Mouse (Mus musculus) cerebellum, adult 11 months (tissue): Measurements from ENCODE around the gene Adamts6.
A peak's percentile ranks its signal among the peaks of the same experiment; 100 is the strongest.

Experiments used
- DNase-seq: peaks from one replicate; pipeline ENCODE4 v3.0.0; 2022

Adamts6 gene

DNA sequence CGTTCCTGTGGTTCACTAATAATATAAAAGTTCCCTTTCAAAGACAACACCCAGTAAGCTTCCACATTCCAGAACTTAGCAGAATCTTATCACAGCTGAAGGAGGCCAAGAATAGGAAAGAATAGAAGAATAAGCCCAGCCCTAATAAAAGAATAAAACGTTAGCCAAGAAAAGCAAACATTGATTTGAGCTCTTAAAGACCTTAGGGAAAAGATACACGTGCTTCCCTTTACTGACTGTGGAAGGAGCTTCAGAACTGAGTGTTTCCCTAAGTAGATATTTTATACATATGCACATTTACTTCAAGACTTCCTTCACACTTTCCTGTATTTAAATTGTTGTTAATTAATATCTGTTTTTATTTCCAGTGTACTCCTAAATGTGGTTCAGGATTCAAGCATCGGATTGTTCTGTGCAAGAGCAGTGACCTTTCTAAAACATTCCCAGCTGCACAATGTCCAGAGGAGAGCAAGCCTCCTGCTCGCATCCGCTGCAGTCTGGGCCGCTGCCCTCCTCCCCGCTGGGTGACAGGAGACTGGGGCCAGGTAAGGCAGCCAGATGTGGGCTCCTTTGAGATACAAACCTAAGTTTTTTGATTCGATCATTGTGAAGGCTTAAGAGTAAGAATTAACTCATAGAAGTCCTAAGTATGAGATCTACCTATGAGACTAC is 188.8 kb downstream of the Adamts6 start:
- no peak for DNase-seq

DNA sequence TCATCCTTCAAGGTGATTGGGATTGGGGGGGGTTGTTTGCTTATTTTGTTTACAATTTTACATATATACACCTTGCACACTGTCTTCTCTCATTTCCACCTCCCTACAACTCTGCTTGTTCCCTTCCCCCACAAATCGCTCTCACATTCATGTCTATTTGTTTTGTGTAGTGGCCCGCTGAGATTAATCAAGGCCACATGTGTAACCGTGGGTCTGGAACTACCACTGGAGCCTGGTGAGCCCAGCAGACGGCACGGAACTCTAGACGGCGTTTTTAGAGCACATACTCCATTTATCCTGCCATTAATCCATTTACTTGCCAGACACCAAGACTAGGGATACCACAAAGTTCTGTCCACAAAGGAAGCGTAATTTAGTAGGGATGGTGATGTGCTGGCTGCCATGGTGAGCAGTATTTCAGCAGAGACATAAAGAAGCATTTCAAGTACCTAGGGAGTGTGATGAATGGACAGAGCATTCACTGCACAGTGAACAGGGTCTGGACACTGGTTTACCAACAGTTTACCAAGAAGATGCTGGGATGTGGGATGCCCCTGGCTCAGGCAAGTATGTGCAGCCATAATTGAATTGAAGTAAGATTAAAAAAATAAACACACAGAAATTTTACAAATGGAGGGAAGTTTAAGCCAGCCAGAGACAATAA is 194.9 kb downstream of the Adamts6 start:
- DNase-seq = no peak

DNA sequence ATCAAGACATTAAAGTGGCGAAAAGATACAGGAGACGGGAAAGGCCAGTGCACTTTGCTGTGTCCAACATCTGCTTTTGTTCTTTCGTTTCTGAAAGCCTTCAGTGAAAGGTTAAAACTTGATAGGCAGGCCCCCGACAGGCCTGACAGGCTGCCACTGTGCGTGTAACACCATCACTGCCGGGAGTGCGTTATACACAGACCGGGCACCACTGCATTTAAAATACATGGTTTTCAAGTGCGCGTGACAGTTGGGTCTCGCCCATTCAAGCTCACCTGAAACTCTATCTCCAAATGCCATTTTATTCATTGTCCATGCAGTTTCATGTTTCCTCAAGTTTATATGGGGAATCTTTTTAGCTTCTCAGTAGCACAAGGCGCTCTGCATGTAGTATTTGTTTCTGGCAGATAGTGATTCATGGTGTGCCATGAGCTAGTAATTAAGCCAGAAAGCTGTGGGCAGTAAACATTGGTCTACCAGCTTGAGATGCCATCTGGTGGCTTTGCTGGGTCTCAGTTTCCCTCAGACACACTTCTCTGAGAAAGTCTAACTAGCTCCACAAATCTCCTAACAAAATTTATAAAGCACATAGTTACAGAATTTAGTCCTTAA is 195.6 kb downstream of the Adamts6 start:
- DNase-seq = no peak

GRCm38 (mm10) chr13:104491046-104491811 is 203.6 kb downstream of the Adamts6 start:
- no peak for DNase-seq

GRCm38 (mm10) chr13:104493466-104493993 is 205.9 kb downstream of the Adamts6 start:
- no peak for DNase-seq

- no peak for DNase-seq
Observed at GRCm38 (mm10) chr13:104494200-104494873, 206.7 kb downstream of the Adamts6 start.

DNA sequence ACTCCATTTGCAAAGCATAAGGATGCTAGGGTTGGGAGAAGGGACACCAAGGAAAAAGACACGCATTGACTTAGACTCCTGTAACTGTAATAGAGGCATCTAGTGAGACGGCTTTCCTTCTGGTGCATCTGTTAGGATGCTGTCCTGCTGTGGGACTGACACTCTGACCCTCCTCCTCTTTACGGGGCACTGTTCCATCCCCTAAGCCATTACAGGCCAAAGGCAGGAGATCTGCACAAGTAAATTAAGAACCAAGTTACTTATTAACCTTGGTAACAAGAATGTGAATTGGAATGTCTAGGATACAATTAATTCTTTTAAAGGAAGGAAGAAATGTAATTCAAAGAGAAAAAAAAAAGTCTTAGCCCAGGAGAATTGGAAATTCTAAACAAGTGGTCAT is 210.0 kb downstream of the Adamts6 start:
- no peak for DNase-seq

GRCm38 (mm10) chr13:104498669-104499068 is 211.0 kb downstream of the Adamts6 start:
- no peak for DNase-seq

- no peak for DNase-seq
Observed at GRCm38 (mm10) chr13:104499116-104500040, 211.7 kb downstream of the Adamts6 start.

GRCm38 (mm10) chr13:104502406-104502805 is 214.8 kb downstream of the Adamts6 start:
- DNase-seq = no peak

DNA sequence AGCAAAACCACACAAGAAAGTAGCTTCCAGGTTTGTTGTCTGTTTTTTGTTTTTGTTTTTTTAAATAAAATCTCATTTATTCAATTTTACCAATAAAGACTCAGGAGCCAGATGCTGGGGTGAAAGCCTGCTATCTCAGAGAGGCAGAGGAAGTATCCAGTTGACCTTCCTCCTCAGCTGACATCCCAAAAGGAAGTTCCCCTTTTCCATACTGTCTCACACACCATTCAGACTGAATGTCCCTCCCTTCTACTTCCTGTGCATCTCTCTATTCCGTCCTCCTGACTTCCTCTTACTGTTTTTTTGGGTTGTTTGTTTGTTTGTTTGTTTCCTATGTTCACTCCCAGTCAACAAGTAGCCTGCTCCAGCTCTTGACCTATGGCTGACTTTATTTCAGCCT is 216.4 kb downstream of the Adamts6 start:
- DNase-seq = no peak

GRCm38 (mm10) chr13:104506165-104506875 is 218.7 kb downstream of the Adamts6 start:
- no peak for DNase-seq

- DNase-seq = no peak
Observed at GRCm38 (mm10) chr13:104507671-104508070, 220.0 kb downstream of the Adamts6 start.

DNA sequence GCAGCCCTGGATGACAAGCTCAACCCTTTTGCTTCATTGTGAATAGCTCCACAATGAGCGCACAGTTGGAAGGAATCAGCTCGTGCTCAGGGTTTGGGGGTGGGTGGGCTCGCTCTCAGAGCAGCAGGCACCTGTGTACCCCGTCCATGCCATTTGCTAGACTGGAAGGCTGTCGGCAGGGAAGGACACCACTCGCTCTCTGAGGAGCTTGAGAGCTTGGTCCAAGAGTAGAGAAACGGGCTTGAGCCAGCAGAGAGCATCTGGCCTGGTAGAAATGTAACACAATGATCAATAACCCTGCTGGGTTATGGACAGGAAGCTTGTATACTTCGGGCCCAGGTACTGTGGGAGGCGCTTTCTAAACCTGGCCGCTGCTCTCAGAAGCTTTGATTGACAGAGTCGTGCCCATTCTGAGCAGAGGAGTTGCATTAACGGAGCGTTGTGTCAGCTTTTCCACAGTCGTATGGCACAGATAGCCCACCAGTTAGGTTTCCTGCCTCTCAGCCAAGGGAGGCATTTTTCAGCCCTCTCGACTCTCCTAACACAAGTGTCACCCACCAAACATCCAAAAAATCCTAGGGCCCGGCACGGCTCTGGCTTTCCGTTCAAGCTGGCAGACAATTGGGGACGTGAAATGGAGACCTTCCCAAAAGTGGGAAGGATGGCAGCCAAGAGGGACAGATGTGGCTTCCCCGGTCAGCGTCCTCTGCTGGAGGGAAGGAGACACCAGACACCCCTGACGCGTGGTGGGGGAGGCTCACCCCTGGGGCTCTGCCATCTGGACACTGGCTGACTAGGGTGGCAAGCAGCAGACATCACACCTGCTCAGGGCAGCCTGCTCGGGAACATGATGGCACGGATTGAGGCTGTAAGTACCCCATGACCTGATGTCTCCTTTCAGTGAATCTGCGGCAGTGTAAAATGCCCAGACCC is 222.2 kb downstream of the Adamts6 start:
- DNase-seq = peak; percentile 64

DNA sequence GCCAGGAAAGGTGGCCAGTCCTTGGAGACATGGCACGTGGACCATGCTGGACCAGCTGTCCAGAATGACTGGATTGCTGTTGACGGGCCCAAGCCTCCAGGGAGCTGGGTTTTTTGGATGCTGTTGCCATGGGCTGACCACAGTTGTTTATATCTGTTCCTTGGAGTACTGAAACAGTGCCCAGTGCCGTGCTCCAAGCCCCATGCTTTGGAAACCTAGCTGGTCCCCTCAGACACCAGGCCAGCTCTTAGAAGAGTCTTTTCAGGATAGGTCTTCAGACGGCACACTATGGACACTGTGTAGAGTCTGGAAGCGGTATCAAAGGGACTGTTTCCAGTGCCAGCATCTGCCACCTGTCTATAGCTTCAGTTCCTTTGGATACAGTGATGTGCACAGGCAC is 223.1 kb downstream of the Adamts6 start:
- no peak for DNase-seq

DNA sequence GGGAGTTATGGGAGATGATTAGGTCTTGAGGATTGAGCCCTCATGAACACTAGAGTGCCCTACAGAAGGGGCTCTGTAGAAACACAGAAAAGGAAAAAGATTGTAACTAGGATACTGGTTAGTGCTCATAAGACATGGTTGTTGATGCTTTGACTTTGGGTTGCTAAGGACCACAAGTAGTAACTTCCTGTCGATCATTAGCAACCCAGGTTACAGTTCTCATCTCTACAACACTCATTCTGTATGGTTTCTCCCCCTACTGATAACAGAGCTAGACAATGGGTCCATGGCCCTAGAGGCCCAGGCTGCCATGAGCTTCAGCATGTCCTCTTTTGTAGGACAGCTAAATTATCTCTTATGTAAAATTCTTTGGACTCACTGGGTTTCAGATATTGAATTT is 227.4 kb downstream of the Adamts6 start:
- no peak for DNase-seq

- DNase-seq = no peak
Observed at GRCm38 (mm10) chr13:104516146-104516545, 228.5 kb downstream of the Adamts6 start.

GRCm38 (mm10) chr13:104516766-104517364 is 229.2 kb downstream of the Adamts6 start:
- no peak for DNase-seq

- DNase-seq = no peak
Observed at GRCm38 (mm10) chr13:104517638-104518311, 230.1 kb downstream of the Adamts6 start.
